Mouse (Mus musculus) intestine, embryonic 16.5 days (tissue): ENCODE measurements around the gene Hist1h2ag. TPM values are rescaled to one million over a fixed set of nuclear protein-coding genes. Genes with fewer than 3 reads are reported as not detected.

ENCODE experiments used
- ATAC-seq: fragments of 200-750 bp; cut with Nextera tagmentation; 2 replicates; pipeline ENCODE4 v1.8.0; 2017; ENCODE audit warnings: moderate TSS enrichment, moderate library complexity
- H3K27ac ChIP-seq: fragments of 300-500 bp; sonication (generic); 2 replicates; pipeline ENCODE4 v1.5.1; 2014; ENCODE audit warnings: mild to moderate bottlenecking, low read length
- H3K27me3 ChIP-seq: fragments of 300-500 bp; sonication (generic); replicated peaks from 2 replicates; pipeline ENCODE4 v1.6.1; 2014; ENCODE audit warnings: low read length, control low read depth, mixed read lengths; ENCODE audit not compliant: control insufficient read depth, insufficient read depth
- H3K36me3 ChIP-seq: fragments of 300-500 bp; sonication (generic); 2 replicates; pipeline ENCODE4 v1.6.1; 2014; ENCODE audit warnings: low read length, control low read depth; ENCODE audit not compliant: control insufficient read depth, insufficient read depth
- H3K4me1 ChIP-seq: fragments of 300-500 bp; sonication (generic); 2 replicates; pipeline ENCODE4 v1.6.1; 2014; ENCODE audit warnings: low read length, control low read depth, mixed read lengths; ENCODE audit not compliant: control insufficient read depth, insufficient read depth
- H3K4me2 ChIP-seq: fragments of 300-500 bp; sonication (generic); 2 replicates; pipeline ENCODE4 v1.6.1; 2014; ENCODE audit warnings: low read depth, low read length, control low read depth
- H3K4me3 ChIP-seq: fragments of 300-500 bp; sonication (generic); 2 replicates; pipeline ENCODE4 v1.5.1; 2014; ENCODE audit warnings: mild to moderate bottlenecking, low read length
- H3K9ac ChIP-seq: fragments of 300-500 bp; sonication (generic); 2 replicates; pipeline ENCODE4 v1.6.1; 2014; ENCODE audit warnings: low read depth, low read length
- H3K9me3 ChIP-seq: fragments of 300-500 bp; sonication (generic); 2 replicates; pipeline ENCODE4 v1.6.1; 2016; ENCODE audit warnings: low read length, control low read depth; ENCODE audit not compliant: control insufficient read depth
- WGBS: fragments of 180-500 bp; shearing (Covaris S2); extraction: QIAGEN DNeasy Blood & Tissue Kit; methylation state at CpG from one replicate; pipeline ENCODE4 v1.1.7; 2014; 5-methylcytosine and 5-hydroxymethylcytosine counted together
- polyA plus RNA-seq: library from polyadenylated mRNA; unstranded; fragments of >200 nt; fragmentation: Nextera tagmentation; extraction: Ambion mirVana; gene quantifications from 2 replicates; pipeline ENCODE4 v1.2.1, GENCODE M21; 2015

The Hist1h2ag gene
- polyA plus RNA-seq, 1 experiment from 2014 or later, result 30.0 TPM

DNA sequence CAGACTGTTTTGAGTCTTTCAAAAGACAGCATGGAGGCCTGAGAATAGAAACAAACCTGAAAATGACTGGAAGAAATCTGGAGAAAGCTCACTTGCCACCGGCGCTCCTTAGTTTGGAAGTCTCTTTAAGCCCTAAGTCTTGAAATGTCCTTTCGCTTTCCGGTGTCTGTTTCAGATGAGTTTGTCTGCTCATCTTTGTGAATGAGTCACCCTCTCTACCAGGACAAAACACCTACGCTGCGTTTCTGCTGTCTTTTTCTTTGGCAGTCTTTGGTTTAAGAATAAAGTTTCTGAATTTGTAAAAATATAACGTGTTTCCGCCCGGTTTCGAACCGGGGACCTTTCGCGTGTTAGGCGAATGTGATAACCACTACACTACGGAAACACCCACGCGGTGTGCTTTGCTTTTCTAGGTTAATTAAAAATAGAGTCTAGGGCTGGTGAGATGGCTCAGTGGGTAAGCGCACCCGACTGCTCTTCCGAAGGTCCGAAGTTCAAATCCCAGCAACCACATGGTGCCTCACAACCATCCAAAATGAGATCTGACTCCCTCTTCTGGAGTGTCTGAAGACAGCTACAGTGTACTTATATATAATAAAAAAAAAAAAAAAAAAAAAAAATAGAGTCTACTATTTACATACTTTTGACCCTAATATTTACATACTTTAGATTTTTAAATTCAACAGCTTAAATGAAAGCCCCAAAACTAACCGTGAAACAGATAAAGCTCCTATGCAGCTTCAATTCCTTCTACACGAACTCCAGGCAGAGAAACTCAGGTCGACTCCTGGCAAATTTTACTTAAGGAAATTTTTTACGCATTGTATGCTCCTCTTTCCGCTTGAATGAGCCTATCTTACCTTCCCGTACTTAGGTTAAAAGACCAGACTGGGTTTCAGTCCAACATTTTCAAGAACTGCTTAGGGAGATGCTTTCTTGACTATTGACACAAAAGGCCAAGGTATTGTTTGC lies 27.0 kb downstream of the Hist1h2ag start:
- Histone ChIP-seq H3K4me3 (peak overlapping the region; percentile 22), H3K27me3 (peaks cover 26% of the 10 kb centered on the region)
- WGBS, result 15% methylated on average over 27 of the region's 27 CpGs

DNA sequence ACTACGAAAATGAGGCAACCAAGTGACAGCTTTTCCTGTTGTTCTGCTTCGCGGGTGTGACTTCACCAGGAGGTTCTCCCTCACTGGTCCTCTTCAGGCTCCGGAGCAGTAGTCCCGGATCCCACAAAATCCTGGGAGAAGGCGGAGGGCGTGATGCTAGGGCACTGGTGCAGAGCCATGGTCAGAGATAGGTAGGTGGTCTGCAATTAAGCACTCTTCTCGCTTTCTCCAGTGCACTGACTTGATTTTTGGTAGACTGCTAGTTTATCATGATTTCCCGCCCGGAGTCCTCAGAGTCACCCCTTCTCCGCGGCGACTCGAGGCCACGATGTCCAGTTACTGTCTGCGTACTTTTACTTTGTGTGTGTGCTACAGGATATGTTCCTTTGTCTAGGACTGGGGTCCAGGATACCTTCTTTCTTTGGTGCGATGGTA lies 28.3 kb downstream of the Hist1h2ag start:
- WGBS, result 15% methylated on average over 17 of the region's 17 CpGs
- H3K27ac ChIP-seq, result no peak overlapping the region
- H3K4me2 ChIP-seq, result peak overlapping the region; percentile 47
- H3K36me3 ChIP-seq, result no peaks in the 10 kb centered on the region
- no peak; the same call in 1 of the 2 replicates for ATAC-seq
- H3K9me3 ChIP-seq, result no peaks in the 10 kb centered on the region
- peaks cover 12% of the 10 kb centered on the region; the same call in 1 of the 2 replicates for H3K4me1 ChIP-seq
- H3K9ac ChIP-seq, result no peak overlapping the region
- peak overlapping the region; percentile 27 for H3K4me3 ChIP-seq
- peaks cover 37% of the 10 kb centered on the region for H3K27me3 ChIP-seq

More for the DNA sequence above, 27.0 kb downstream of the Hist1h2ag start:
- H3K4me1 ChIP-seq, result peaks cover 16% of the 10 kb centered on the region; the same call in 1 of the 2 replicates
- H3K9me3 ChIP-seq, result no peaks in the 10 kb centered on the region
- H3K9ac ChIP-seq, result no peak overlapping the region
- H3K4me2 ChIP-seq, result peak overlapping the region; percentile 38; the same call in 1 of the 2 replicates
- H3K27ac ChIP-seq, result no peak overlapping the region
- H3K36me3 ChIP-seq, result no peaks in the 10 kb centered on the region
- peak; percentile 84 for ATAC-seq

DNA sequence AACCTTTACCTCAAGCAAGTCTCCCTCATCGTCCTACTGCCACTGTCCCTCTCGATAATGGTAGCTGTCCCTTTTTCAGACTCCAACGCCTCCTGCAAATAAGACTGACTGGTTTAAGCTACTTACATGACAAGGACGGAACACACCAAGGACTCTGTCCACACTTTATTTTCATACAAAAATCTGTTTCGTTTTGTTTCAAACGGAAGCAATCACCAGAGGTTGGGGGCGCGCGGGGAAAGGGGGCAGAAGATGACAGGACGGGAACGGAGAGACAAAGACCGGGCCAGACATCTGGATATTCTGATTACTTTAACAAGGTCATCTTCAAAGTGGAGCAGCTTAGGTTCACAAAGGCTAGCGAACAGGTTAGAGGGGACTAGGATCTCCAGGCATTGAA lies 29.0 kb downstream of the Hist1h2ag start:
- H3K36me3 ChIP-seq, result no peaks in the 10 kb centered on the region
- H3K4me1 ChIP-seq, result peaks cover 11% of the 10 kb centered on the region; the same call in 1 of the 2 replicates
- no peak overlapping the region for H3K9ac ChIP-seq
- no peak overlapping the region for H3K4me2 ChIP-seq
- H3K4me3 ChIP-seq, result 0 out of 2 replicates have a peak overlapping the region, but pooled peaks have one; percentile 2
- peaks cover 44% of the 10 kb centered on the region for H3K27me3 ChIP-seq
- 19% methylated on average over 13 of the region's 13 CpGs for WGBS
- no peaks in the 10 kb centered on the region for H3K9me3 ChIP-seq
- no peak overlapping the region for H3K27ac ChIP-seq
- no peak for ATAC-seq

DNA sequence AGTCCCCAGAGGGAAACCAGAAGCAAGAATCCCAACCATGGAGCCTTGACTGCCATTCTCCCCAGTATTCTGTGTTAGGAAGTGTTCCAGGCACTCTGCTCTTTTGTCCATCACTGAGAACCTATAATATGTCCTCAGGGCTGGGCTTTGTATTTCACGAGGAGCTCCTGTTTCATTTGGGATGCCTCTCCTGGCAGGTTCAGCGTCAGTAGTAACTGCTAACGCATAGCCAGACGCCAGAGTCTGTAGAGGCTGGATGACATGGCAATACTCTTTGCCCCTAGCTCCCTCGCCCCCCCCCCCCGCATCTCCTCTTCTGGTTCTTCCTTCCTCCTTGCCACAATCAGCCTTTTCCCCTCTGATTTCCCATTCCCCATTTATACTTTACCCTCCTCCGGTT lies 33.1 kb downstream of the Hist1h2ag start, which contains the start of gene Prss16:
TSS of gene Prss16 (minus strand) at position 101 of the 400 bp plus-strand sequence.
- 43% methylated on average over 7 of the region's 7 CpGs for whole genome bisulfite sequencing
- no peak for ATAC-seq
- H3K4me3 ChIP-seq, result no peak within 1 kb of the TSS
- H3K36me3 ChIP-seq, result no peaks in the 10 kb centered on the region
- H3K9me3 ChIP-seq, result no peaks in the 10 kb centered on the region
- no peak within 1 kb of the TSS for H3K9ac ChIP-seq
- H3K27me3 ChIP-seq, result peaks cover 66% of the 10 kb centered on the region
- peaks cover 22% of the 10 kb centered on the region; the same call in 1 of the 2 replicates for H3K4me1 ChIP-seq
- H3K27ac ChIP-seq, result no peak within 1 kb of the TSS
- H3K4me2 ChIP-seq, result no peak within 1 kb of the TSS

DNA sequence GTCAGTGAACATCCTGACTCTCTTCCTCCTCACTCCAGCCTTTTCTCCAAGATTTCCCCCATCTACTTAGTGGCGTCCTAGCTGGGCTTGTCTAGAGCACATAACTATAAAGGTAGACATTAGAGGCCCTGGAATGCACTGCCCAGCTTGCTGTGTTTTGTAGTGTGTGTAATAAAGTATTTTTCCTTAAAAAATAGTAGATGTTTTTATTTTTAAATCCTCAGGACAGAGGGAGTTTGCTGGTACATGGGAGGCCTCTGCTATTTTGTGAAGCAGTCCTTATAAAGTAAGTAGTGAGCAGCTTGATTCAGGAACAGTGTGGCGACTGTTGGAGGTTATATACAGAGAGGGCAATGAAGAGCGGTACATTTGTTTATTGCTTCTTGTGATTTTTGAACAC lies 34.0 kb downstream of the Hist1h2ag start:
- ATAC-seq, result no peak
- peaks cover 15% of the 10 kb centered on the region; the same call in 1 of the 2 replicates for H3K4me1 ChIP-seq
- no peaks in the 10 kb centered on the region for H3K9me3 ChIP-seq
- H3K4me3 ChIP-seq, result no peak overlapping the region
- no peaks in the 10 kb centered on the region for H3K36me3 ChIP-seq
- H3K9ac ChIP-seq, result no peak overlapping the region
- H3K27me3 ChIP-seq, result peaks cover 69% of the 10 kb centered on the region
- no peak overlapping the region for H3K27ac ChIP-seq
- WGBS, result 76% methylated on average over 3 of the region's 3 CpGs
- H3K4me2 ChIP-seq, result no peak overlapping the region

DNA sequence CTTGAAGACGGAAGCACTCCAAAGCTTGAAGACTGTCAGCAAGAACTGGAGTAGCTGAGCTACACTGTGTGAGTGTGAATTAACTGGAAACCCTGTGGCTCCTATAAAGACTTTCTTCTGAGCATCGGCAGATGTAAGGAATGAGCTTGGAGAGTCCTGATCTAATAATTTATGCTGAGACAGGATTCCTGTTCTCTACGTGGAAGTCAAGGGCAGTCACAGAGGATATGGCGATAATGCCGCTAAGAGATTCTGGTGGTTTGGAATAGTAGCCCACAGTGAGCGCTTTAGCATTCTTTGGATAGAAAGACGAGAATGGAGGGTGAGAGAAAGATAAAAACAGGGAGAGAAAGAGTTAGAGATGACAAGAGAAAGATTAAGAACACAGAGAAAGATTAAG lies 34.9 kb downstream of the Hist1h2ag start:
- H3K4me2 ChIP-seq, result no peak overlapping the region
- H3K4me3 ChIP-seq, result no peak overlapping the region
- H3K4me1 ChIP-seq, result peaks cover 15% of the 10 kb centered on the region; the same call in 1 of the 2 replicates
- H3K27me3 ChIP-seq, result peaks cover 75% of the 10 kb centered on the region
- no peak overlapping the region for H3K27ac ChIP-seq
- H3K36me3 ChIP-seq, result no peaks in the 10 kb centered on the region
- H3K9me3 ChIP-seq, result no peaks in the 10 kb centered on the region
- no peak overlapping the region for H3K9ac ChIP-seq
- WGBS, result 54% methylated on average over 7 of the region's 7 CpGs
- ATAC-seq, result no peak

DNA sequence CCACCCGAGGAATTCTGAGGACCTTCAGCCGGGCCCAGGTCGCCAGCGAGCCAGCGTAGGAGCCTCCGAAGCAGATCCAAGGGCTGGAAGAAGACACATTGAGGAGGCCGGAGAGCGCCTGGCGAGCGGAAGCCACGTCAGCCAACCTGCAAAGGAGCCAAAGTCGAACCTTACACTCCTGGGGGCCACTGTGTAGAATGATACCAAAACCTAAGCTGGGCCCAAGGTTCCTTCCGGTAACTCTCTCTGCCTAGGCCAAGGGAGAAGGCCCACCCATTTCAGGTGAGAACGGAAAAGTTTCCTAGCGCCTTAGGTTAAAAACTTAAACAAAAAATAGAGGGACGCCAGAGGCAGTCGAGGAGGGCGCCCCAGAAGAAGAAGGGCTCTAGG lies 35.6 kb downstream of the Hist1h2ag start:
- no peak; the same call in 1 of the 2 replicates for ATAC-seq
- Histone ChIP-seq H3K4me1 (peaks cover 15% of the 10 kb centered on the region; the same call in 1 of the 2 replicates), H3K9ac (peak overlapping the region; percentile 64), H3K4me3 (peak overlapping the region; percentile 69), H3K9me3 (no peaks in the 10 kb centered on the region), H3K4me2 (peak overlapping the region; percentile 96), H3K27me3 (peaks cover 76% of the 10 kb centered on the region), H3K36me3 (no peaks in the 10 kb centered on the region), H3K27ac (no peak overlapping the region)
- 3% methylated on average over 18 of the region's 18 CpGs for WGBS

DNA sequence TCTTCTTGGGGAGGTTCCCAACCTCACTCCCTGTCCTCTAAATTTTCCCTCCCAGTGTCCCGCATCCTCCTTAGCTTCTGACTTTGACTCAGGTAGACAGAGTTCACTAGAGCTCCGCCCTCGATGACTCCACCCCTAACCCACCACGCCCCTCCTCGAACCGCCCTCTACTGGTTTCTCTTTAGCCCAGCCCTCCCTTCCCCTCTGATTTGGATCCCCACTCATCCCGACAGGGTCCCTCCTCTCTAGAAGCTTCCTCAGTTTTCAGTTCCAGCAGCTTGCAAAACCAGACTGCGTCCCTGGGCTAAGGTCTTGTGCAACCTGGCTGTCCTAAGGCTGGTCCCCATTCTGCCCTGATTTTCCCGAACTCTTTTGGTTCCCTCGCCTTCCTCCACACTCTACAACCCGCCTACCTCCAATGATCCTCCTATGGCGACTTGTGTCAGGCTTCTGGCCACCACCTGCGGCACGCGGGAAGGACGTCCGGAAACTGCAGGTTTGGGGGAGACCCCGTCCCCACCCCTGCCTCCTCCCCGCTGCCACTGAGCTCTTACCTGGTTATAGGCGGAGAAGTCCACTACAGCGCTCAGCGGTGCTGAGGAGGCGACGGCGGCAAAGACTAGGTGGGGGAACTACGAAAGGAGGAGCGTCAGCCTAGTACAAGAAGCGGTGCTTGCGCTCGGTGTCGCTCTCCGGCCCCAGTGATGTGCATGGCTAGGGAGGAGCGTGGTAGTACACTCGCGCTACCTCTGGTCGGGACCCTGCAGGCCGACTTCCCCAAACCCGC lies 36.2 kb downstream of the Hist1h2ag start:
- peak overlapping the region; percentile 45 for H3K27ac ChIP-seq
- peaks cover 80% of the 10 kb centered on the region for H3K27me3 ChIP-seq
- under 1% methylated on average over 38 of the region's 38 CpGs for WGBS
- H3K9me3 ChIP-seq, result no peaks in the 10 kb centered on the region
- no peaks in the 10 kb centered on the region for H3K36me3 ChIP-seq
- peak overlapping the region; percentile 96 for H3K4me2 ChIP-seq
- ATAC-seq, result peak; percentile 95
- peak overlapping the region; percentile 69 for H3K4me3 ChIP-seq
- H3K9ac ChIP-seq, result peak overlapping the region; percentile 69
- peaks cover 15% of the 10 kb centered on the region; the same call in 1 of the 2 replicates for H3K4me1 ChIP-seq
